In genomic region chr17:83913711-83914415, GRCm38 (mm10) we compare ENCODE assay signal across 10 mouse cellular contexts.
DNase-seq lines count a peak whose midpoint lies in the region; ATAC-seq lines count a peak whose summit lies in the region.
"Had no signal": no experiment of that assay in that cellular context is flagged by ENCODE, and none has a peak within 500 bp of the region (broad histone marks: within the 10 kb centered on the region; RNA-seq: fewer than 3 reads in every experiment).

No protein-coding gene starts in this region.

- H3K9me3 ChIP-seq in kidney, embryonic 14.5 days (ENCODE audit: control insufficient read depth, low read length): no peaks in the 10 kb centered on the region
- H3K9me3 ChIP-seq: midbrain, embryonic 13.5 days had no signal

- no peaks in the 10 kb centered on the region for H3K36me3 ChIP-seq in kidney, embryonic 14.5 days (ENCODE audit: control insufficient read depth, insufficient read depth, low read length)
- H3K36me3 ChIP-seq: midbrain, embryonic 13.5 days had no signal

- no peaks in the 10 kb centered on the region for H3K27me3 ChIP-seq in kidney, embryonic 14.5 days (ENCODE audit: control insufficient read depth, insufficient read depth, low read length)
- H3K27me3 ChIP-seq: midbrain, embryonic 13.5 days had no signal

- 0 out of 2 replicates have a peak, but pooled peaks have one; percentile 8 for ATAC-seq in kidney, embryonic 14.5 days (ENCODE audit: low FRiP score, low TSS enrichment)
- ATAC-seq in inflammation-experienced regulatory T-cells, adult 6 months: no peak
- ATAC-seq: midbrain, embryonic 13.5 days had no signal

- WGBS in kidney, embryonic 14.5 days: 51% methylated on average over 13 of the region's 13 CpGs

- peak; percentile 1 for DNase-seq in adrenal gland, postnatal 14 days
- no peak for DNase-seq in adrenal gland, adult (ENCODE audit: inconsistent age in 2 of 2, low spot score in 1 of 2)
- no peak for DNase-seq in kidney, adult 11 months
- DNase-seq in NIH3T3 (ENCODE audit: low read depth): peak; percentile 87
- peak; percentile 92 for DNase-seq in hindlimb bud, embryonic 11.5 days (ENCODE audit: extremely low spot score, low read depth, low spot score)
- no peak for DNase-seq in gastrocnemius, adult 8-10 months (ENCODE audit: low spot score in 2 of 2)
- DNase-seq: kidney, postnatal 36 days had no signal

- H3K4me1 ChIP-seq in kidney, embryonic 14.5 days (ENCODE audit: control insufficient read depth, insufficient read depth, low read length): peaks cover 25% of the 10 kb centered on the region
- H3K4me1 ChIP-seq: midbrain, embryonic 13.5 days had no signal

- H3K4me3 ChIP-seq in kidney, embryonic 14.5 days (ENCODE audit: low read length): no peak overlapping the region
- H3K4me3 ChIP-seq: midbrain, embryonic 13.5 days had no signal

- no peak overlapping the region for H3K9ac ChIP-seq in kidney, embryonic 14.5 days (ENCODE audit: low read depth, low read length)
- H3K9ac ChIP-seq: midbrain, embryonic 13.5 days had no signal

- no peak overlapping the region for H3K4me2 ChIP-seq in kidney, embryonic 14.5 days (replicated peaks; ENCODE audit: low read depth, low read length)
- H3K4me2 ChIP-seq: midbrain, embryonic 13.5 days had no signal

- peak overlapping the region; percentile 62 for H3K27ac ChIP-seq in kidney, embryonic 14.5 days (ENCODE audit: low read depth, low read length)
- H3K27ac ChIP-seq: midbrain, embryonic 13.5 days had no signal

Comparison
In these comparisons a context has a peak if more than half of its experiments do, and no peak if none do; other contexts are left out.
1. DNase-seq: peak in adrenal gland, postnatal 14 days (single experiment), NIH3T3 (single experiment) and hindlimb bud, embryonic 11.5 days (single experiment); none in adrenal gland, adult (0 of 2), kidney, adult 11 months (single experiment) and gastrocnemius, adult 8-10 months (0 of 2).